Mouse (Mus musculus) liver, embryonic 14.5 days (tissue): ENCODE results near the gene Nab1.

Source experiments
- CTCF ChIP-seq: IDR thresholded peaks from 2 replicates; pipeline ENCODE4 v1.5.1; 2016; ENCODE audit warnings: antibody characterized with exemption, low read depth, control low read depth
- EP300 ChIP-seq: IDR thresholded peaks from 2 replicates; pipeline ENCODE4 v1.6.1; 2016; ENCODE audit warnings: antibody characterized with exemption, low read depth

DNA sequence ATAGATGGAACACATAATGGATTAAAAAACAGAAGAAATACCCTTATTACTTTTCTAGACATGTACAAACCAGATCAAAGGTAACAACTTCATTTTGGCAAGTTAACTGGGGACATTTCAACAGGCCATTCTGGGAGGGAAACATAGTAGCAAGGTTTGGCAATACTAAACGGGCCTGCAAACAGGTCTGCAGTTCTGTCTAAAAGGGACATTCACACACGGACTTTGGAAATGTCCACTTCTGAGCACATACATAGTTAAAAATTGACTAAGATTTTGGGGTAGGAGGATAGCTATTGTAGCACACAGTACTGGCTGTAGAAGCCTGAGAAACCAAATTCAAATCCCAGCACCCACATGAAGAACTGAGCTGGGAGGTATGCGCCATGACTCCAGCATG lies 34.6 kb downstream of the Nab1 start:
- no peak for TF ChIP-seq CTCF
- no peak for TF ChIP-seq EP300
